Mouse (Mus musculus) heart, embryonic 11.5 days (tissue): ENCODE measurements at regions not wholly inside any gene's neighbourhood (a gene's known extent, or its start where the extent isn't known, plus 50 kb on each side); places are given as distances from the start of the nearest gene placed in this dataset.

Experiments used
- ATAC-seq: fragments of 200-750 bp; cut with Nextera tagmentation; replicated peaks from 2 replicates; pipeline ENCODE4 v1.8.0; 2017; ENCODE audit warnings: moderate library complexity; ENCODE audit not compliant: insufficient number of reproducible peaks, low FRiP score, low TSS enrichment
- H3K27ac ChIP-seq: fragments of 300-500 bp; sonication (generic); 2 replicates; pipeline ENCODE4 v1.5.1; 2014; ENCODE audit warnings: mild to moderate bottlenecking, low read depth, low read length
- H3K27me3 ChIP-seq: fragments of 300-500 bp; sonication (generic); 2 replicates; pipeline ENCODE4 v1.6.1; 2014; ENCODE audit warnings: mild to moderate bottlenecking, low read length, mixed read lengths; ENCODE audit not compliant: control insufficient read depth, insufficient read depth
- H3K36me3 ChIP-seq: fragments of 300-500 bp; sonication (generic); 2 replicates; pipeline ENCODE4 v1.6.1; 2014; ENCODE audit warnings: mild to moderate bottlenecking, low read length, moderate library complexity, mixed read lengths; ENCODE audit not compliant: control insufficient read depth, insufficient read depth
- H3K4me1 ChIP-seq: fragments of 300-500 bp; sonication (generic); 2 replicates; pipeline ENCODE4 v1.6.1; 2014; ENCODE audit warnings: low read length; ENCODE audit not compliant: control insufficient read depth, insufficient read depth
- H3K4me2 ChIP-seq: fragments of 300-500 bp; sonication (generic); 2 replicates; pipeline ENCODE4 v1.6.1; 2014; ENCODE audit warnings: mild to moderate bottlenecking, moderate library complexity
- H3K4me3 ChIP-seq: fragments of 300-500 bp; sonication (generic); 2 replicates; pipeline ENCODE4 v1.5.1; 2014; ENCODE audit warnings: low read depth, low read length
- H3K9ac ChIP-seq: fragments of 300-500 bp; sonication (generic); 2 replicates; pipeline ENCODE4 v1.6.1; 2014; ENCODE audit warnings: mild to moderate bottlenecking, low read depth, low read length, moderate library complexity
- H3K9me3 ChIP-seq: fragments of 300-500 bp; sonication (generic); replicated peaks from 2 replicates; pipeline ENCODE4 v1.6.1; 2016; ENCODE audit warnings: low read length; ENCODE audit not compliant: control insufficient read depth
- WGBS: fragments of 180-500 bp; shearing (Covaris S2); extraction: QIAGEN DNeasy Blood & Tissue Kit; methylation state at CpG from one replicate; pipeline ENCODE4 v1.1.7; 2014; ENCODE audit not compliant: insufficient replicate concordance; 5-methylcytosine and 5-hydroxymethylcytosine counted together

GRCm38 (mm10) chr15:87342656-87343055 lies 201.4 kb upstream of the Fam19a5 start:
- H3K4me1 ChIP-seq: no peaks in the 10 kb centered on the region
- no peaks in the 10 kb centered on the region for H3K9me3 ChIP-seq
- no peak overlapping the region for H3K4me3 ChIP-seq
- 68% methylated on average over 1 of the region's 1 CpGs for whole genome bisulfite sequencing
- H3K4me2 ChIP-seq: no peak overlapping the region
- H3K27me3 ChIP-seq: no peaks in the 10 kb centered on the region
- H3K27ac ChIP-seq: no peak overlapping the region
- ATAC-seq: no peak
- H3K36me3 ChIP-seq: no peaks in the 10 kb centered on the region
- H3K9ac ChIP-seq: no peak overlapping the region

- Histone ChIP-seq H3K9me3 (no peaks in the 10 kb centered on the region), H3K27ac (no peak overlapping the region), H3K4me2 (no peak overlapping the region), H3K9ac (no peak overlapping the region), H3K27me3 (no peaks in the 10 kb centered on the region), H3K4me3 (no peak overlapping the region), H3K36me3 (no peaks in the 10 kb centered on the region), H3K4me1 (no peaks in the 10 kb centered on the region)
- no peak for ATAC-seq
- 52% methylated on average over 3 of the region's 3 CpGs for WGBS
These were observed 198.3 kb upstream of the Fam19a5 start for GRCm38 (mm10) chr15:87345826-87346225.

GRCm38 (mm10) chr15:87349533-87350247 lies 194.4 kb upstream of the Fam19a5 start:
- Histone ChIP-seq H3K4me2 (no peak overlapping the region), H3K27ac (no peak overlapping the region), H3K36me3 (no peaks in the 10 kb centered on the region), H3K9me3 (no peaks in the 10 kb centered on the region), H3K27me3 (no peaks in the 10 kb centered on the region), H3K4me3 (no peak overlapping the region), H3K4me1 (no peaks in the 10 kb centered on the region), H3K9ac (no peak overlapping the region)
- 69% methylated on average over 11 of the region's 11 CpGs for WGBS
- no peak for ATAC-seq

GRCm38 (mm10) chr15:87352812-87353211 lies 191.3 kb upstream of the Fam19a5 start:
- ATAC-seq: no peak
- H3K9ac ChIP-seq: no peak overlapping the region
- H3K27ac ChIP-seq: no peak overlapping the region
- no peaks in the 10 kb centered on the region for H3K27me3 ChIP-seq
- H3K9me3 ChIP-seq: no peaks in the 10 kb centered on the region
- H3K4me3 ChIP-seq: no peak overlapping the region
- no peaks in the 10 kb centered on the region for H3K36me3 ChIP-seq
- 50% methylated on average over 8 of the region's 8 CpGs for WGBS
- H3K4me2 ChIP-seq: no peak overlapping the region
- H3K4me1 ChIP-seq: no peaks in the 10 kb centered on the region

- no peak overlapping the region for H3K9ac ChIP-seq
- ATAC-seq: no peak
- H3K4me3 ChIP-seq: no peak overlapping the region
- H3K27me3 ChIP-seq: no peaks in the 10 kb centered on the region
- H3K36me3 ChIP-seq: no peaks in the 10 kb centered on the region
- 79% methylated on average over 11 of the region's 11 CpGs for WGBS
- H3K4me1 ChIP-seq: no peaks in the 10 kb centered on the region
- no peak overlapping the region for H3K27ac ChIP-seq
- H3K9me3 ChIP-seq: no peaks in the 10 kb centered on the region
- H3K4me2 ChIP-seq: no peak overlapping the region
These were observed 190.2 kb upstream of the Fam19a5 start for GRCm38 (mm10) chr15:87353886-87354285.

GRCm38 (mm10) chr15:87360457-87360856 lies 183.6 kb upstream of the Fam19a5 start:
- Histone ChIP-seq H3K4me1 (no peaks in the 10 kb centered on the region), H3K4me2 (no peak overlapping the region), H3K4me3 (no peak overlapping the region), H3K9me3 (no peaks in the 10 kb centered on the region), H3K27me3 (no peaks in the 10 kb centered on the region), H3K27ac (no peak overlapping the region), H3K9ac (no peak overlapping the region), H3K36me3 (no peaks in the 10 kb centered on the region)
- ATAC-seq: no peak
- 75% methylated on average over 3 of the region's 3 CpGs for WGBS

- no peaks in the 10 kb centered on the region for H3K36me3 ChIP-seq
- WGBS: 41% methylated on average over 8 of the region's 8 CpGs
- no peak for ATAC-seq
These were observed 178.3 kb upstream of the Fam19a5 start for GRCm38 (mm10) chr15:87365712-87366361.

GRCm38 (mm10) chr15:87367381-87367780 lies 176.7 kb upstream of the Fam19a5 start:
- H3K36me3 ChIP-seq: no peaks in the 10 kb centered on the region
- no peaks in the 10 kb centered on the region for H3K4me1 ChIP-seq
- ATAC-seq: no peak
- H3K27me3 ChIP-seq: no peaks in the 10 kb centered on the region
- H3K9ac ChIP-seq: no peak overlapping the region
- no peak overlapping the region for H3K27ac ChIP-seq
- H3K4me2 ChIP-seq: no peak overlapping the region
- H3K9me3 ChIP-seq: no peaks in the 10 kb centered on the region; the same call in 1 of the 2 replicates
- 37% methylated on average over 5 of the region's 5 CpGs for WGBS
- H3K4me3 ChIP-seq: no peak overlapping the region

More at GRCm38 (mm10) chr15:87365712-87366361, 178.3 kb upstream of the Fam19a5 start:
- no peak overlapping the region for H3K4me2 ChIP-seq
- H3K9ac ChIP-seq: no peak overlapping the region
- H3K9me3 ChIP-seq: no peaks in the 10 kb centered on the region; the same call in 1 of the 2 replicates
- no peaks in the 10 kb centered on the region for H3K4me1 ChIP-seq
- no peak overlapping the region for H3K4me3 ChIP-seq
- no peak overlapping the region for H3K27ac ChIP-seq
- no peaks in the 10 kb centered on the region for H3K27me3 ChIP-seq

GRCm38 (mm10) chr15:87369381-87369780 lies 174.7 kb upstream of the Fam19a5 start:
- H3K27ac ChIP-seq: no peak overlapping the region
- no peaks in the 10 kb centered on the region; the same call in 1 of the 2 replicates for H3K9me3 ChIP-seq
- H3K4me3 ChIP-seq: no peak overlapping the region
- no peaks in the 10 kb centered on the region for H3K4me1 ChIP-seq
- no peaks in the 10 kb centered on the region for H3K36me3 ChIP-seq
- WGBS: 79% methylated on average over 3 of the region's 3 CpGs
- H3K27me3 ChIP-seq: no peaks in the 10 kb centered on the region
- no peak overlapping the region for H3K4me2 ChIP-seq
- no peak overlapping the region for H3K9ac ChIP-seq
- no peak for ATAC-seq
